ENCODE assay signal across 23 mouse cellular contexts in the genomic region with DNA sequence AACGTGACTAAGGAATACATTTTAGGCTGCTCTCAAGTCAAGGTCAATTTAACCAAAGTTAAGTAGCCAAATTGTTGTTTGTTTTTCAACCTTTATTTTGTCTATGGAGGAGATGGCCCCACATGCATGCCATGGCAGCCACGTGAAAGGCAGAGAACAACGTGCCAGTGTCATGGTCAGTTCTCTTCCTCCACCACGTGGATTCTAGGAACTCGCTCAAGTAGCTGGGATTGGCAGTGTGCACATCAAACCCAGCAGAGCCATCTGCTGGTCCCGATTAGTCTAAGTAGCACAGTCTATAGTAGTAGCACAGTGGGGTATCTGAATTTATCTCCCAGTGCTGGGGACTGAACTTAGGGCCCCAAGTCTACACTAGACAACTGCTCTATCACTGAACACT. TPM values are rescaled to one million over a fixed set of nuclear protein-coding genes. Genes with fewer than 3 reads are reported as not detected.
DNase-seq lines count a peak whose midpoint lies in the region; ATAC-seq and TF ChIP-seq lines count a peak whose summit lies in the region.
"Had no signal": no experiment of that assay in that cellular context is flagged by ENCODE, and none has a peak within 500 bp of the region (broad histone marks: within the 10 kb centered on the region; RNA-seq: fewer than 3 reads in every experiment).

No protein-coding gene starts in this region.

- 62% methylated on average over 6 of the region's 6 CpGs for WGBS in kidney, adult 2 months
- 82% methylated on average over 6 of the region's 6 CpGs for WGBS in midbrain, postnatal 0 days
- 84% methylated on average over 6 of the region's 6 CpGs for WGBS in midbrain, embryonic 11.5 days

- no peak for TF ChIP-seq POLR2A in kidney, adult 2 months (IDR thresholded peaks at IDR 0.05; ENCODE audit: low read depth, low read length)

- no peaks in the 10 kb centered on the region; the same call in 1 of the 2 replicates for H3K36me3 ChIP-seq in kidney, adult 2 months (ENCODE audit: control insufficient read depth, insufficient read depth, low read length)
- H3K36me3 ChIP-seq in midbrain, postnatal 0 days (ENCODE audit: insufficient read depth, low read length) = peaks cover 19% of the 10 kb centered on the region
- peaks cover 6% of the 10 kb centered on the region; the same call in 1 of the 2 replicates for H3K36me3 ChIP-seq in midbrain, embryonic 11.5 days (ENCODE audit: control insufficient read depth, insufficient read depth, low read length)

- peak; percentile 26 for DNase-seq in kidney, adult 2 months
- DNase-seq in kidney, postnatal 25 days = no peak
- no peak for DNase-seq in layer of hippocampus, adult 2 months (ENCODE audit: low spot score in 2 of 2)
- DNase-seq in layer of hippocampus, postnatal 14 days (ENCODE audit: low spot score in 2 of 2) = no peak
- no peak for DNase-seq in midbrain, postnatal 0 days (ENCODE audit: low spot score)
- no peak for DNase-seq in midbrain, embryonic 11.5 days (ENCODE audit: low spot score, missing footprints)
- no peak for DNase-seq in gastrocnemius, postnatal 14 days
- DNase-seq: adrenal gland, postnatal 10 days; cerebellum, adult 11 months; cerebellum, adult 8-10 months; cerebellum, postnatal 14 days; embryo, embryonic 11 days; gastrocnemius, adult 2 months; gastrocnemius, postnatal 36 days; heart, adult 11 months; heart, postnatal 36 days had no signal

- intact Hi-C loops in gastrocnemius, postnatal 14 days (cut with DNase I; ENCODE audit: low total_unique reads) = no loop called here

- no peak overlapping the region for H3K4me2 ChIP-seq in midbrain, postnatal 0 days (ENCODE audit: low read depth, low read length, poor library complexity, severe bottlenecking)
- H3K4me2 ChIP-seq in midbrain, embryonic 11.5 days = no peak overlapping the region
- H3K4me2 ChIP-seq: embryonic facial prominence, embryonic 15.5 days; heart, embryonic 13.5 days had no signal

- no peaks in the 10 kb centered on the region for H3K9me3 ChIP-seq in midbrain, postnatal 0 days (ENCODE audit: low read length)
- no peaks in the 10 kb centered on the region for H3K9me3 ChIP-seq in midbrain, embryonic 11.5 days (ENCODE audit: control insufficient read depth, low read length)
- H3K9me3 ChIP-seq: embryonic facial prominence, embryonic 15.5 days; forebrain, embryonic 10.5 days; heart, embryonic 13.5 days had no signal

- no peak overlapping the region for H3K9ac ChIP-seq in midbrain, postnatal 0 days (replicated peaks; ENCODE audit: low read length, poor library complexity, severe bottlenecking)
- no peak overlapping the region for H3K9ac ChIP-seq in midbrain, embryonic 11.5 days (ENCODE audit: low read length)
- H3K9ac ChIP-seq: embryonic facial prominence, embryonic 15.5 days; heart, embryonic 13.5 days had no signal

- no peak overlapping the region for H3K27ac ChIP-seq in kidney, adult 2 months (ENCODE audit: insufficient read depth, low read depth, low read length)
- H3K27ac ChIP-seq in layer of hippocampus, adult 2 months = no peak overlapping the region
- no peak overlapping the region for H3K27ac ChIP-seq in midbrain, postnatal 0 days (ENCODE audit: low read depth, low read length)
- H3K27ac ChIP-seq in midbrain, embryonic 11.5 days (ENCODE audit: low read depth, low read length) = no peak overlapping the region
- H3K27ac ChIP-seq: embryonic facial prominence, embryonic 15.5 days; forebrain, embryonic 10.5 days; gastrocnemius, adult 2 months; heart, embryonic 13.5 days had no signal

- no peaks in the 10 kb centered on the region for H3K4me1 ChIP-seq in kidney, adult 2 months (ENCODE audit: control insufficient read depth, insufficient read depth, low read length)
- H3K4me1 ChIP-seq in midbrain, postnatal 0 days (ENCODE audit: insufficient read depth, low read length) = no peaks in the 10 kb centered on the region
- H3K4me1 ChIP-seq in midbrain, embryonic 11.5 days (ENCODE audit: control insufficient read depth, insufficient read depth, low read length) = no peaks in the 10 kb centered on the region
- H3K4me1 ChIP-seq: embryonic facial prominence, embryonic 15.5 days; heart, embryonic 13.5 days had no signal

- peak; percentile 61; the same call in 1 of the 2 replicates for TF ChIP-seq CTCF in kidney, adult 2 months (conservative IDR thresholded peaks at IDR 0.05; ENCODE audit: insufficient read depth, insufficient read length, low read depth, low read length)
- TF ChIP-seq CTCF in layer of hippocampus, adult 2 months (conservative IDR thresholded peaks at IDR 0.05) = peak; percentile 22; the same call in 1 of the 2 replicates
- TF ChIP-seq CTCF in midbrain, postnatal 0 days (IDR thresholded peaks at IDR 0.05) = 0 out of 2 replicates have a peak, but pooled peaks have one; percentile 4

- no peak for ATAC-seq in midbrain, postnatal 0 days (ENCODE audit: low FRiP score)
- no peak for ATAC-seq in midbrain, embryonic 11.5 days (ENCODE audit: low FRiP score)
- ATAC-seq: forebrain, embryonic 14.5 days had no signal

- H3K27me3 ChIP-seq in kidney, adult 2 months (replicated peaks; ENCODE audit: control insufficient read depth, insufficient read depth, low read length) = no peaks in the 10 kb centered on the region
- no peaks in the 10 kb centered on the region for H3K27me3 ChIP-seq in midbrain, postnatal 0 days (ENCODE audit: insufficient read depth, low read length)
- H3K27me3 ChIP-seq in midbrain, embryonic 11.5 days (ENCODE audit: control insufficient read depth, insufficient read depth, low read length) = no peaks in the 10 kb centered on the region
- H3K27me3 ChIP-seq: CH12.LX; embryonic facial prominence, embryonic 15.5 days; heart, embryonic 13.5 days had no signal

- no peak overlapping the region for H3K4me3 ChIP-seq in kidney, adult 2 months (ENCODE audit: insufficient read depth, low read depth, low read length)
- no peak overlapping the region for H3K4me3 ChIP-seq in layer of hippocampus, adult 2 months
- no peak overlapping the region for H3K4me3 ChIP-seq in midbrain, postnatal 0 days (ENCODE audit: low read depth, low read length)
- H3K4me3 ChIP-seq in midbrain, embryonic 11.5 days (ENCODE audit: low read depth, low read length) = no peak overlapping the region
- H3K4me3 ChIP-seq: embryonic facial prominence, embryonic 15.5 days; erythroblast, embryonic 14.5 days; forebrain, embryonic 10.5 days; gastrocnemius, adult 2 months; heart, embryonic 13.5 days had no signal

RNA-seq across cellular contexts. Expression of gene Angptl3, which starts 38.1 kb away (rescaled TPM):
- polyA plus RNA-seq in kidney, adult 2 months (2012; rRNA removed) = 8.6 and 12.9 TPM in 2 replicates
- not detected for total RNA-seq in layer of hippocampus, adult 2 months (2021)
- total RNA-seq in layer of hippocampus, postnatal 14 days (2021) = under 1 TPM; 0.18 to 0.62 TPM
- total RNA-seq in midbrain, postnatal 0 days (2014; rRNA removed) = not detected in 2 replicates
- 0.54 and 1.2 TPM in 2 replicates for polyA plus RNA-seq in midbrain, postnatal 0 days (2015; fragmentation: Nextera tagmentation; extraction: Ambion mirVana)
- 0.58 and 0.78 TPM in 2 replicates for polyA plus RNA-seq in midbrain, embryonic 11.5 days (2014; fragmentation: Nextera tagmentation; extraction: Ambion mirVana)
- not detected for total RNA-seq in gastrocnemius, postnatal 14 days (2021)
- total RNA-seq: CH12.LX; gastrocnemius, adult 2 months; gastrocnemius, postnatal 36 days had no signal
- polyA plus RNA-seq: brain, embryonic 14.5 days had no signal

RNA-seq across cellular contexts. Expression of gene Dock7, which starts 51.9 kb away (rescaled TPM):
- 20.6 and 21.9 TPM in 2 replicates for polyA plus RNA-seq in kidney, adult 2 months (2012; rRNA removed)
- 10 to 100 TPM; 31.2 to 39.7 TPM for total RNA-seq in layer of hippocampus, adult 2 months (2021)
- total RNA-seq in layer of hippocampus, postnatal 14 days (2021) = 10 to 100 TPM; 36.2 to 42.4 TPM
- 82.3 and 115 TPM in 2 replicates for total RNA-seq in midbrain, postnatal 0 days (2014; rRNA removed)
- polyA plus RNA-seq in midbrain, postnatal 0 days (2015; fragmentation: Nextera tagmentation; extraction: Ambion mirVana) = 28.8 and 36.8 TPM in 2 replicates
- 93.5 and 111 TPM in 2 replicates for polyA plus RNA-seq in midbrain, embryonic 11.5 days (2014; fragmentation: Nextera tagmentation; extraction: Ambion mirVana)
- total RNA-seq in gastrocnemius, postnatal 14 days (2021) = 10 to 100 TPM; 11.0 to 14.7 TPM

Comparison
In these comparisons a context has a peak if more than half of its experiments do, and no peak if none do; other contexts are left out.
1. CTCF ChIP-seq: peak in every context shown above with its lines; median percentile 61 in kidney, adult 2 months; 22 in layer of hippocampus, adult 2 months; 4 in midbrain, postnatal 0 days.